Mouse (Mus musculus): Measurements from ENCODE around the gene Entpd2. TPM values are rescaled to one million over a fixed set of nuclear protein-coding genes. Genes with fewer than 3 reads are reported as not detected.

Gene Entpd2
- polyA plus RNA-seq, 1 experiment: 18.8 TPM

GRCm38 (mm10) chr2:25356208-25357079 is 39.2 kb upstream of the Entpd2 start, which contains the start of gene Dpp7:
Gene Dpp7, minus strand, starts transcription at chr2:25356359.
- Histone ChIP-seq H3K27ac (ENCODE audit: insufficient read depth, low read depth, low read length) (peak within 1 kb of the TSS; percentile 14), H3K4me1 (ENCODE audit: control insufficient read depth, insufficient read depth, low read length) (peaks cover 9% of the 10 kb centered on the region; the same call in 1 of the 2 replicates), H3K4me3 (ENCODE audit: insufficient read depth, low read depth, low read length) (peak within 1 kb of the TSS; percentile 66), H3K36me3 (ENCODE audit: control insufficient read depth, insufficient read depth, low read length) (no peaks in the 10 kb centered on the region), H3K27me3 (replicated peaks; ENCODE audit: control insufficient read depth, insufficient read depth, low read length) (no peaks in the 10 kb centered on the region)
- peak; percentile 92 for DNase-seq
- TF ChIP-seq CTCF (conservative IDR thresholded peaks at IDR 0.05; ENCODE audit: insufficient read depth, insufficient read length, low read depth, low read length): no peak
- peak; percentile 46 for TF ChIP-seq POLR2A (IDR thresholded peaks at IDR 0.05; ENCODE audit: low read depth, low read length)
- 3% methylated on average over 13 of the region's 13 CpGs for WGBS

- H3K27me3 ChIP-seq (replicated peaks; ENCODE audit: control insufficient read depth, insufficient read depth, low read length): no peaks in the 10 kb centered on the region
- H3K4me3 ChIP-seq (ENCODE audit: insufficient read depth, low read depth, low read length): no peak overlapping the region
- WGBS: 70% methylated on average over 4 of the region's 4 CpGs
- H3K27ac ChIP-seq (ENCODE audit: insufficient read depth, low read depth, low read length): no peak overlapping the region
- no peaks in the 10 kb centered on the region for H3K36me3 ChIP-seq (ENCODE audit: control insufficient read depth, insufficient read depth, low read length)
- peaks cover 29% of the 10 kb centered on the region for H3K4me1 ChIP-seq (ENCODE audit: control insufficient read depth, insufficient read depth, low read length)
- no peak for TF ChIP-seq POLR2A (IDR thresholded peaks at IDR 0.05; ENCODE audit: low read depth, low read length)
- no peak for TF ChIP-seq CTCF (conservative IDR thresholded peaks at IDR 0.05; ENCODE audit: insufficient read depth, insufficient read length, low read depth, low read length)
- no peak for DNase-seq
Observed at GRCm38 (mm10) chr2:25359848-25360247, 35.8 kb upstream of the Entpd2 start.

DNA sequence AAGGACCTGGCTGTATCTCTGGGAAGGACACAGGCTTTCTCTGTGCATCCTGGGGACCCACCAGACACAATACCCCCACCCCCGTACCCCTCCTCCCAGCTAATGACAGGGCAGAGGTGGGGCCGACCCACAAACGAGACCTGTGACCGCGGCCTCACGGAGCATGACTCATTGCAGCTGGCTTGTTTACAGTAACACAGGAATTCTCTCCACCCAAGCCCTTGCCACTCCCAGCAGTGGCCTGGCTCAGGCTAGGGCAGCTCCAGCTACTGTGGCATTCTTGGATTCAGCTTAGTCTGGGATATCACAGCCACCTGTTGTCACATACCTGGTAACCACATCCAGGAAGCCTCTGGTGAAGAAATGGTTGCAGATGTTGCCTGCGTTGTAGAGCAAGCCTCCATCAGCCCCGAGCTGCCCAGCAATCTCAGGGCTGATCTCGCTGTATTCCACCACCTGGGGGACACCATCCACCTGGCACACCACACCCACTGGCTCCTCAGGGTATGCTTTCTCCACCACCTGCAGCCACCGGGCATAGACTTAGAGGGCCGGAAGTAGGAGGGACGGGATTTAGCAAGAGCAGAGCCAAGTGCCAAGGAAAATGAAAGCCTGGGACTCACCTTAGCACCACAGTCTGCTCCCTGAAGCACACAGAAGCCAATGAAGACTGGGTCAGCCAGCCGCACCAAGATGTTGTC is 32.0 kb upstream of the Entpd2 start:
- TF ChIP-seq CTCF (conservative IDR thresholded peaks at IDR 0.05; ENCODE audit: insufficient read depth, insufficient read length, low read depth, low read length) (no peak), POLR2A (IDR thresholded peaks at IDR 0.05; ENCODE audit: low read depth, low read length) (no peak)
- Histone ChIP-seq H3K27me3 (replicated peaks; ENCODE audit: control insufficient read depth, insufficient read depth, low read length) (no peaks in the 10 kb centered on the region), H3K4me3 (ENCODE audit: insufficient read depth, low read depth, low read length) (peak overlapping the region; percentile 84; the same call in 1 of the 2 replicates), H3K27ac (ENCODE audit: insufficient read depth, low read depth, low read length) (no peak overlapping the region), H3K36me3 (ENCODE audit: control insufficient read depth, insufficient read depth, low read length) (no peaks in the 10 kb centered on the region), H3K4me1 (ENCODE audit: control insufficient read depth, insufficient read depth, low read length) (peaks cover 20% of the 10 kb centered on the region; the same call in 1 of the 2 replicates)
- peak; percentile 42 for DNase-seq
- 49% methylated on average over 13 of the region's 13 CpGs for WGBS

GRCm38 (mm10) chr2:25364313-25364712 is 31.4 kb upstream of the Entpd2 start:
- H3K36me3 ChIP-seq (ENCODE audit: control insufficient read depth, insufficient read depth, low read length): no peaks in the 10 kb centered on the region
- DNase-seq: no peak
- H3K27ac ChIP-seq (ENCODE audit: insufficient read depth, low read depth, low read length): no peak overlapping the region
- peak overlapping the region; percentile 84 for H3K4me3 ChIP-seq (ENCODE audit: insufficient read depth, low read depth, low read length)
- no peaks in the 10 kb centered on the region for H3K27me3 ChIP-seq (replicated peaks; ENCODE audit: control insufficient read depth, insufficient read depth, low read length)
- TF ChIP-seq CTCF (conservative IDR thresholded peaks at IDR 0.05; ENCODE audit: insufficient read depth, insufficient read length, low read depth, low read length): no peak
- TF ChIP-seq POLR2A (IDR thresholded peaks at IDR 0.05; ENCODE audit: low read depth, low read length): no peak
- peaks cover 20% of the 10 kb centered on the region; the same call in 1 of the 2 replicates for H3K4me1 ChIP-seq (ENCODE audit: control insufficient read depth, insufficient read depth, low read length)
- WGBS: 67% methylated on average over 4 of the region's 4 CpGs

- Histone ChIP-seq H3K4me3 (ENCODE audit: insufficient read depth, low read depth, low read length) (peak overlapping the region; percentile 84), H3K36me3 (ENCODE audit: control insufficient read depth, insufficient read depth, low read length) (no peaks in the 10 kb centered on the region), H3K27ac (ENCODE audit: insufficient read depth, low read depth, low read length) (no peak overlapping the region), H3K4me1 (ENCODE audit: control insufficient read depth, insufficient read depth, low read length) (peaks cover 20% of the 10 kb centered on the region; the same call in 1 of the 2 replicates), H3K27me3 (replicated peaks; ENCODE audit: control insufficient read depth, insufficient read depth, low read length) (no peaks in the 10 kb centered on the region)
- no peak for TF ChIP-seq CTCF (conservative IDR thresholded peaks at IDR 0.05; ENCODE audit: insufficient read depth, insufficient read length, low read depth, low read length)
- TF ChIP-seq POLR2A (IDR thresholded peaks at IDR 0.05; ENCODE audit: low read depth, low read length): no peak
- no peak for DNase-seq
- 39% methylated on average over 9 of the region's 9 CpGs for WGBS
Observed at GRCm38 (mm10) chr2:25364761-25365090, 30.9 kb upstream of the Entpd2 start.

DNA sequence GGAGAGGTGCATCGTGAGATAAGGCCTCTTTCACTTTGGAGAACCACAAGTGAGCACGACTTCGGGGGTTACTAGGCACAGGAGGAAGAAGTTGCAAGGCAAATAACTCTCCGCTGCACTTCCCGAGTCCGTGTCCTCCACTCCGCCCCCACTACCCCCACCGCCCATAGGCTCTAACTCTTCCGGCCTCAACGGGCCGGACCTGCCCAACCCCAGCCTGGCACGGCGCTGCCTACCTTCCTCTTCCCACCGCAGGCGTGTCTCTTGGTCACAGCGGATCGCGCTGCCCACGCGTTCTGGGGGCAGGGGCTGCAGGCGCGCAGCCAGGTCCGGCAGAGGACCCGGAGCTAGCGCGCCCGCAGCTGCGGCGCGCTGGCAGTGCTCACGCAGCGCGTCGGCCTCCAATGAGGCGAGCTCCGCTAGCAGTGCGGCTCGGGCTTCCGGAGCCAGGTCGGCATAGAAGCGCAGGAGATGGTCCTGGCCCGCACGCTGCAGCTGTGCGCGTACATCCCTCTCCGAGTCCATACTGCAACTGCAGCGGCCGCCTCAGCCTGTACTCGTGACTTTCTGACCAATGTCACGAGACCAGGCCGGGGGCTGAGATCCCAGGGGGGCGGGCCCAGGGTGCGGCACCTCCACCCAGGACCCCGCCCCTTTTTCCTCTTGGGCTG is 30.4 kb upstream of the Entpd2 start, which contains the start of gene Uap1l1:
Gene Uap1l1 (minus strand): TSS at position 592 of the 671 bp plus-strand sequence.
- Histone ChIP-seq H3K4me1 (ENCODE audit: control insufficient read depth, insufficient read depth, low read length) (peaks cover 20% of the 10 kb centered on the region; the same call in 1 of the 2 replicates), H3K27me3 (replicated peaks; ENCODE audit: control insufficient read depth, insufficient read depth, low read length) (no peaks in the 10 kb centered on the region), H3K36me3 (ENCODE audit: control insufficient read depth, insufficient read depth, low read length) (no peaks in the 10 kb centered on the region), H3K4me3 (ENCODE audit: insufficient read depth, low read depth, low read length) (peak within 1 kb of the TSS; percentile 84), H3K27ac (ENCODE audit: insufficient read depth, low read depth, low read length) (peak within 1 kb of the TSS; percentile 58)
- peak; percentile 93 for DNase-seq
- TF ChIP-seq CTCF (conservative IDR thresholded peaks at IDR 0.05; ENCODE audit: insufficient read depth, insufficient read length, low read depth, low read length): no peak
- peak; percentile 83 for TF ChIP-seq POLR2A (IDR thresholded peaks at IDR 0.05; ENCODE audit: low read depth, low read length)
- under 1% methylated on average over 54 of the region's 54 CpGs for WGBS

Data from kidney, adult 2 months (tissue).